Mouse (Mus musculus): ENCODE measurements around the gene Olfr1434.

GRCm38 (mm10) chr19:12325001-12325400 lies 45.3 kb downstream of the Olfr1434 start, which contains the start of gene Olfr1437:
- TF ChIP-seq CTCF (IDR thresholded peaks at IDR 0.05; ENCODE audit: insufficient read depth, low read length) (no peak), POLR2A (IDR thresholded peaks at IDR 0.05; ENCODE audit: borderline replicate concordance, extremely low read depth, low read depth, low read length) (no peak)

Data from lung, adult 2 months (tissue).